Mouse (Mus musculus) megakaryocyte progenitor cell, adult 5-6 weeks (primary cell): Measurements from ENCODE around the gene Stx1a. TPM values are rescaled to one million over a fixed set of nuclear protein-coding genes. Genes with fewer than 3 reads are reported as not detected.
"Not testable (repeated sequence)": the region's sequence is repeated elsewhere in the genome, so short reads cannot be mapped to it uniquely, and the experiment has no call there.

Experiments used
- ATAC-seq: replicated peaks from 2 replicates; pipeline ENCODE4 v1.8.0; 2016; ENCODE audit warnings: mild to moderate bottlenecking, moderate TSS enrichment, inconsistent platforms; ENCODE audit not compliant: poor library complexity
- total RNA-seq, 2 experiments: library from RNA; stranded (forward) in 1 of 2; stranded (reverse) in 1 of 2; fragments of 157-497, 149-512 nt in 1 of 2; fragments of 200-1000 nt in 1 of 2; gene quantifications; 2 replicates each; pipeline versions ENCODE4 v1.2.3 to v1.2.4; 2015 to 2017

Stx1a gene
- total RNA-seq, 2 experiments from 2014 or later, result 0.04 to 0.39 TPM

DNA sequence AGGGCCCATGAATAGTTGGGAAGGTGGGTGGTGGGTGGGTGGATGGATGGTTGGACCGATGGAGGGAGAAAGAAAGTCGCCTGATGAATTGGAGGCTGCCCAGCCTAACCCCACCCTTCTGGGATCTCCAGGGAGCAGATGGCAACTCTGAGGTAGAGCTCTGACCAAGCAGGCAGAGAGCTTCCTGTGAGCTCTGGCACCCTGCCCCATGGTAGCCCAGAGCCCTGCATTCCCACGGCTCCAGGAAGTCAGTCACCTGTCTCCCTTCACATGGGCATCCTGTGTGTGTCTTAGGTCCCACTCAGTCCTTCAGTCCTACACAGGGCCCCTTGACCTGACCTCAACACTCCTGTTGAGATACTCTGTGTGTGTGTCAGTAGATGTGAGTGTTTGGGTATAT lies 14.7 kb downstream of the Stx1a start:
- ATAC-seq, result no peak

GRCm38 (mm10) chr5:135039541-135039940 lies 16.3 kb downstream of the Stx1a start:
- ATAC-seq, result peak; percentile 43

GRCm38 (mm10) chr5:135040059-135040458 lies 16.8 kb downstream of the Stx1a start:
- no peak for ATAC-seq

DNA sequence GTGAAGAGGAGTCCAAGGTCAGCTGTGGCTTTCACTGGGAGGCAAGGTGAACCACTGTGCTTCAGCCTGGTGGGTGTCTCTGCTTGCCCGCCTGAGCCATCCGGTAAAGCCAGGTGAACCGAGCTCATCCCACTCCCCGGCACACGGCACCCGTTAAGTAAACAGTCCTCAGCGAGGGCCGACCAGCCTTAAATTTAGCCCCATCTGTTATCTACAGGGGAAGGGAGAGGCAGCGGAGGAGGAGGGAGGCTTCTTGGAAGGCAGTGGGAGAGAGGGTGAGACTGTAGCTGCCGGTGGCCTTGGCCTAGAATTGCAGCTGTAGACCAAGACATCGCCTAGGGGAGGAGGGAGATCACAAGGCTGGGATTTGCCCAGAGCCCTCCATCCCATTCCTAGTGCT lies 17.5 kb downstream of the Stx1a start:
- ATAC-seq, result no peak

GRCm38 (mm10) chr5:135042105-135042788 lies 19.0 kb downstream of the Stx1a start:
- ATAC-seq, result no peak

DNA sequence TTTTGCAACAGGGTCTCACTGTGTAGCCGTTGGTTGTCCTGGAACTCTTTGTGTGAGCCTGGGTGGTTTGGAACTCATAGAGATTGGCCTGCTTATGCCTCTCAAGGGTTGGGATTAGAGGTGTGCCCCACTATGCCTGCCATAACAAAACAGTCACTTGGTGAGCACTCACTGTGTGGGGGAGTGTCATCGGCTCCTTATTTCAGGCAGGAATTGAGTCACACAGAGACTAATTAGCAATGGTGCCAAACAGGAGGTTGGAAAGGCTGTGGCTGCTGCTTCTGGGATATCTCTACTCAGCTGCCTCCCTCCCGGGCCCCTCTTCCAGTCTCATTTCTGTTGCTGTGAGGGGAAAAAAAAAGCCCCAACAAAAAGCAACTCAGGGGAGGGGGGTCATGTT lies 21.3 kb downstream of the Stx1a start:
- ATAC-seq, result no peak

GRCm38 (mm10) chr5:135048539-135048938 lies 25.3 kb downstream of the Stx1a start:
- ATAC-seq, result no peak

DNA sequence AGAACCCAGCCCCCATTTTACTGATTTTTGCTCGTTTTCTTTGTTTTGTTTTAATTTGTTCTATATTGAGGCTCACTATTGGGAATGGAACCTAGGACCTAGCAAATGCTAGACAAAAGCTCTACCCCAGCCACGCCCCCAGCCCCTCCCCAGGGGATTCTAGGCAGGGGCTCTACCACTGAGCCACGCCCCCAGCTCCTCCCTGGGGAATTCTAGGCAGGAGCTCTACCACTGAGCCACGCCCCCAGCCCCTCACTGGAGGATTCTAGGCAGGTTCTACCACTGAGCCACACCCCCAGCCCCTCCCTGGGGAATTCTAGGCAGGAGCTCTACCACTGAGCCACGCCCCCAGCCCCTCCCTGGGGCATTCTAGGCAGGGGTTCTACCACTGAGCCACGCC lies 26.0 kb downstream of the Stx1a start:
- not testable (repeated sequence) for ATAC-seq

GRCm38 (mm10) chr5:135053356-135053755 lies 30.1 kb downstream of the Stx1a start:
- ATAC-seq, result no peak

GRCm38 (mm10) chr5:135063629-135064381 lies 40.5 kb downstream of the Stx1a start, which contains the start of gene Dnajc30:
Gene Dnajc30 (plus strand): TSS chr5:135064202.
- peak; percentile 98 for ATAC-seq

GRCm38 (mm10) chr5:135064382-135064766 lies 41.1 kb downstream of the Stx1a start:
- peak; percentile 53 for ATAC-seq

GRCm38 (mm10) chr5:135064909-135065446 lies 41.7 kb downstream of the Stx1a start, which contains the start of gene Bud23:
Gene Bud23 (minus strand): TSS chr5:135064959.
- not testable (repeated sequence) for ATAC-seq

DNA sequence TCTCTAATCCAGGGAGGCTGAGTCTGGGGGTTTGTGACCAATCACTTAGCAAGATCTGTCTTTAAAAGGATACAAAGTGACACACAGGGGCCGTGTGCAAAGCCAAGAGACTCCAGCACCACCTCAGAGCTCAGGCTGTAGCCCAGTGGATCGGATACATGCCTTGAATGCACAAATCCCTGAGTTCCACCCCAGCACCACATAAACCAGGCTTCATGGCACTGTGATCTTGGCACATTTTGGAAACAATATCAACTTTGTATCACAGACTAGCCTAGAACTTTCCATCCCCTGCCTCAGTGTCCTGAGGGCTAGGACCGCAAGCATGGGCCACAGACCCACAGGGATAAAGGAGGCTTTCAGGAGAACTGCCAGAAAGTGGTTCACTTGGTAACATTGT lies 42.7 kb downstream of the Stx1a start:
- no peak for ATAC-seq

DNA sequence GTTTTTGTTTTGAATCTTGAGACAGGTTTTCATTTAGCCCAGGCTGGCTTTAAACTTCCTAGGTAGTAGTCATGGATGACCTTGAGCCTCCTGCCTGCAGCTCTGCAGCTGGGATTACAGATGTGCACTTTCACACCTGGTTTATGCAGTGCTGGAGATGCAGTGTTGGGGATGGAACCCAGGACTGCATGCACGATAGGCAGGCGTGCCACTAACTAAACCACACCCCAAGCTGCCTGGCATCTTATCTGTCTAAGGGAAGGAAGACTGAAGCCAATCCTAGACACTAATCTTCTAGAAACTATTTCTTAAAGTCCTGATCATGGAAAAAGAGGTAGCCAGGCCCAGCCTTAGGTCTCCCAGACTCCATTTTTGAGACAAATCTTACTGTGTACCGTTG lies 47.2 kb downstream of the Stx1a start:
- ATAC-seq, result peak; percentile 70

DNA sequence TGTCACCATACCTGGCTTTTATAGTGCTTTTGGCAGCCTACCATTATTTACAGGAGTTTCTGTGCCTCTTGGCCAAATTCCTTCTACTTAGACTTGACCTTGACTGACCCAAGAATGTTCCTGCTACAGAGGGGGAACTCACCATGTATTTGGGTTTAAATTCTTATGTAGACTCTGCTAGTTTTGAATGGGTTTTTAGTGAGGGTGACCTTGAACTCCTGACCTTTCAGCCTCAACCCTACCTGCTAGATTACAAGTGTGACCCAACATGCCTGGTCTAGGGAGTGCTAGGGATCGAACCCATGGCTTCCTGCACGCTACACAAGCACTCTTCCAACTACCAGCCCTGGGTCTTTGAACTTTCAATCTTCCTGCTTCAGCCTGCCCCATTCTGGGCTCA lies 48.8 kb downstream of the Stx1a start:
- ATAC-seq, result no peak

- ATAC-seq, result no peak
These were observed 49.4 kb downstream of the Stx1a start for GRCm38 (mm10) chr5:135072720-135073119.

DNA sequence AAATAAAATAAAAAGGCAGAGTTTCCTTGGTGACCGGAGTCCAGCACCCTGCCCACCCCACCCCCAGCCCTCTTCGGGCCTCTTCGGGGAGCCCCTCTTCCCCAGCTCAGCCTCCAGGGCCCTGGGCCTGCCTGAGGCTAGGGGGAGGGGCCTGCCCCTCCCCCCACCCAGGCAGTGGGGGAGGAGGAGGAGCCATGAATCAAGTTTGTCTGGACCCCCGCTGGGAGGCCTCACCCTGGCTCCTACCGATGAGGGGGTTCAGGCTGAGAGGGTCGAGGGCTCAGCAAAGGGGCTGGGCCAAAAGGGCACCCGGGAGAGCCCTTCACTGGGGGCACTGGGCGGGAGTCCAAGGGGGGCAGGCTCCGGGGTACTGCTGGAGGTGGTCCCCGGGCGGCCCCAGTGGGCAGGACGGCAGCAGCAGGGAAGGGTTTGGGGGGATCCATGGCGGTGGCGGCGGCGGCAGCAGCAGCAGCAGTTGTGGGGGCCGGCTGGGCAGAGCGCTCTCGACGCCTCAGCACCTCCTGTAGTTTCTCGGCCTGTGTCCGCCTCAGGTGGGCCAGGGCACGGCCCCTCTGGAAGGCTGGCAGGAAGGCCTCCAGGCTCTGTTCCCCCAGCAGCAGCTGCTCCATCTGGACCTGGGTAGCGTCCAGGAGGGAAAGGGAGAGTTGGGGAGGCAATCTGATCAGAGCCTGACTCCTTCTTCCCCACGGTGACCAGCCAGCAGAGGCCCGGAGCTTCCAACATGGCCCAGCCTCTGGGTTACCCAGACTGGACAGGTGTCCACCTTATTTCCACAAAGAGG lies 50.3 kb downstream of the Stx1a start:
- no peak for ATAC-seq

- no peak for ATAC-seq
These were observed 52.4 kb downstream of the Stx1a start for GRCm38 (mm10) chr5:135075655-135076054.

DNA sequence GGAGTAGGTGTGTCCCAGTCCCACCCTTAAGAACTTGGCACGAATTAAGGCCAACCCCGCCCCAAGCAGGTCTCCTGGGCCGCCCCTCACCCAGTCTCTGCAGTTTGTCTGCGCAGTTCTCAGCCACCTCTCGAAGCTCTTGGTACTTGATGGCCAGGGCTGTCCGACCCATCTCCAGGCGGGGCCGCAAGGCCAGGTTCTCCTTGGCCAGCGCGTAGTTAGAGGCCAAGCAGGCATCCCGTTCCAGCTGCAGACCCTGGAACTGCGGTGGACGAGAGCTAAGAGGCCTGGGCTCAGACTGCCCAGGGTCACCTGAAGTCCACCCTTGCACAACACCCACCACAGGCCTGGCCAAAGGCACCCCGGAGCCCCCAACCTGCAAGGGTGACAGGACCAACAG lies 53.1 kb downstream of the Stx1a start:
- no peak for ATAC-seq

DNA sequence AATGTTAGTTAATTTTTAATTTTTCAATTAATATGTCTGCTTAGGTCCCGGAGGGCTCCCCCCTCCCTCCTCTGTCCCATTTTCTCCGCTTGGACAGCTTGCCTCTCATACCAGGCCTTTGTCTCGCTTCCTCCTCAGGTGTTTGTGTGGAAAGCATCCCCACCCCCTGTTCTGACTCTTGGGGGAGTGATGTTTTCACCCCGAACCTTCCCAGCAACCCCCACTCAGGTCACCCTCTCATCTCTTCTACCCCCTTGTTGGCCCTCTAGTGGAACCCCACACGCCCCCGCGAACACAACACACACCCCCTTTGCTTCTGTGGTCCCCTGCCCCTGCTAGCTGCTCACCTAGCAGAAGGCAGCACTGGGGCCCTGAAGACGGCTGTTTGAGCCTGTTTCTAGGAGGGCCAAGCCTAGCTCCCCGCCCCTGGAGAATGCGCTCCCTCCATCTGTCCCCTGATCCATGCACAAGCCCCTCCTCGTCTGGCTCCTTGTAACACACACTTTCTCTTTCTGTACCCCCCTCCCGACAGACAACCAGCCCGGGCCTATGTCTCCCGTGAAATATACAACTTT lies 53.7 kb downstream of the Stx1a start:
- ATAC-seq, result no peak
